Mouse (Mus musculus) ES-E14 (cell line): ENCODE measurements around the gene Trio. TPM values are rescaled to one million over a fixed set of nuclear protein-coding genes. Genes with fewer than 3 reads are reported as not detected.

Source experiments
- DNase-seq: peaks from one replicate; pipeline ENCODE4 v3.0.0-alpha.2; 2013; ENCODE audit warnings: low read depth, low spot score
- H3K27ac ChIP-seq: 2 replicates; pipeline ENCODE4 v1.5.1; 2012; ENCODE audit warnings: low read depth, mild to moderate bottlenecking, low read length, moderate library complexity, mixed read lengths; ENCODE audit not compliant: poor library complexity, insufficient read depth, severe bottlenecking
- H3K36me3 ChIP-seq: 2 replicates; pipeline ENCODE4 v1.6.1; 2012; ENCODE audit warnings: mild to moderate bottlenecking, low read length, moderate library complexity, mixed read lengths; ENCODE audit not compliant: control insufficient read depth, poor library complexity, insufficient read depth, severe bottlenecking
- H3K4me1 ChIP-seq, 2 experiments: fragments of 150-350 bp in 1 of 2; sonication (generic) in 1 of 2; 2 replicates each; pipeline ENCODE4 v1.6.1; 2012; ENCODE audit warnings: low read length in 2 of 2, mild to moderate bottlenecking in 1 of 2, mixed read lengths in 1 of 2; ENCODE audit not compliant: control insufficient read depth in 2 of 2, insufficient read depth in 2 of 2, poor library complexity in 1 of 2
- H3K4me3 ChIP-seq, 2 experiments: fragments of 150-350 bp in 1 of 2; sonication (generic) in 1 of 2; 2 replicates each; pipeline ENCODE4 v1.5.1; 2012; ENCODE audit warnings: low read length in 2 of 2, low read depth in 1 of 2, mild to moderate bottlenecking in 1 of 2, mixed read lengths in 1 of 2; ENCODE audit not compliant: insufficient read depth in 1 of 2, poor library complexity in 1 of 2, severe bottlenecking in 1 of 2
- H3K9ac ChIP-seq: 2 replicates; pipeline ENCODE4 v1.6.1; 2012; ENCODE audit warnings: low read depth, mild to moderate bottlenecking, low read length, mixed read lengths; ENCODE audit not compliant: poor library complexity, insufficient read depth, severe bottlenecking
- H3K9me3 ChIP-seq: fragments of 150-350 bp; sonication (generic); 2 replicates; pipeline ENCODE4 v1.6.1; 2012; ENCODE audit warnings: low read depth, mild to moderate bottlenecking, low read length; ENCODE audit not compliant: control insufficient read depth, insufficient read depth
- CHD2 ChIP-seq: IDR thresholded peaks from 2 replicates; pipeline ENCODE4 v1.6.1; 2014; ENCODE audit warnings: mild to moderate bottlenecking, low read depth, low read length, inconsistent platforms
- HCFC1 ChIP-seq: IDR thresholded peaks from 2 replicates; pipeline ENCODE4 v1.6.1; 2012; ENCODE audit warnings: low read length, inconsistent platforms, borderline replicate concordance; ENCODE audit not compliant: insufficient read depth
- MAFK ChIP-seq: IDR thresholded peaks from 2 replicates; pipeline ENCODE4 v1.6.1; 2014; ENCODE audit warnings: mild to moderate bottlenecking, low read depth, low read length, inconsistent platforms; ENCODE audit not compliant: insufficient read depth
- ZC3H11A ChIP-seq: IDR thresholded peaks from 2 replicates; pipeline ENCODE4 v1.6.1; 2012; ENCODE audit warnings: low read depth, mild to moderate bottlenecking, inconsistent platforms, low read length, borderline replicate concordance
- ZNF384 ChIP-seq: IDR thresholded peaks from 2 replicates; pipeline ENCODE4 v1.6.1; 2012; ENCODE audit warnings: low read depth, low read length, inconsistent platforms
- in situ Hi-C, 2 experiments: fragments of 600-800 bp; cut with MboI; formaldehyde crosslinking; loops; one replicate each; pipeline ENCODE4 v1.15.1; 2025; ENCODE audit warnings: low sequenced_read_pairs in 2 of 2, inconsistent platforms in 1 of 2; ENCODE audit not compliant: unreplicated experiment in 2 of 2
- total RNA-seq: library from RNA; depleted of rRNA; stranded (reverse); fragments of 300-350 nt; gene quantifications from 2 replicates; pipeline ENCODE4 v1.2.3, GENCODE M21; 2012

Trio gene
- total RNA-seq, 1 experiment: 34.4 TPM

DNA sequence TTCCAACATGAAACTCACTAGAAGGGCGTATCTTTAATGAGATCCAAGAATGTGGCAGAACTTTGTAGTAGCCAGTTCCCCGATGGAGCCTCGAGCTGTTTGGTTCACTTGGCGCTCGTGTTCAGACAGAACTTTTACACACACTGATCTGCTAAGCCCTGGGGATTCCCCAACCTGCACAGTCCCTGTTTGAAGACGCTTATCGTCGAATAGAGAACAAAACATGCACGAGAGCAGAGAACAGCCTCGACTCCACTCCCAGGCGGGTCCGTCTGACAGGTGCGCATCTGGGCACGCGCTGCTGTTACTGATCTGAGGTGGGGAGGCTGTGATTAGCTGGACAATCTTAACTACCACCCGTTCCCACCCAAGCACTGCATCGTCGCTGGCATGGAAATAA lies 98.7 kb downstream of the Trio start:
- no peaks in the 10 kb centered on the region for H3K9me3 ChIP-seq
- DNase-seq: no peak
- H3K4me1 ChIP-seq: peaks cover 4 to 14% of the 10 kb centered on the region in 2 experiments; a peak in 2 of 4 replicates
- in situ Hi-C loops: no loop called here
- no peak overlapping the region for H3K27ac ChIP-seq
- no peaks in the 10 kb centered on the region for H3K36me3 ChIP-seq
- TF ChIP-seq HCFC1 (no peak), CHD2 (no peak), ZNF384 (no peak), ZC3H11A (no peak)
- H3K9ac ChIP-seq: no peak overlapping the region
- H3K4me3 ChIP-seq: no peak overlapping the region

DNA sequence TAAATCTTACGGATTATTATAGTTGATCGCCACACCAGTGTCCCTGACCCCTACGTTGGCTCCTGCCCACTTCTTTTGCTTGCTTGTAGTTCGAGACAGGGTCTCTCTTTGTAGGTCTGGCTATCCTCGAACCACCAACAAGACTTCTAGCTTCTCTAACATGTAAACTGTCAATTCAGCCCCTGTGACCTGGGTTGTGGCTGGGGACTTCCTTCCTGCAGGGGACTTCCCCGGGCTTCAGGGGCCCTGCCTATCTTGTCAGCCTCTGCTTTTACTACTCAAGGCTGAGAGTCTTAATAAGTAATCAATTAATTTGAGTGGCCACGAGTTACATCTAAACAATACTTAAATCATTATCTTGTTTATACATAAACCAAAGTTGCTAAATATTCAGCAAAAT lies 99.2 kb downstream of the Trio start:
- Histone ChIP-seq H3K27ac (no peak overlapping the region), H3K36me3 (no peaks in the 10 kb centered on the region), H3K9me3 (no peaks in the 10 kb centered on the region), H3K9ac (no peak overlapping the region), H3K4me1 (peaks cover 4 to 15% of the 10 kb centered on the region in 2 experiments; a peak in 2 of 4 replicates), H3K4me3 (no peak overlapping the region)
- TF ChIP-seq MAFK: no peak
- TF ChIP-seq ZC3H11A: no peak
- no peak for TF ChIP-seq HCFC1
- no peak for TF ChIP-seq ZNF384
- in situ Hi-C loops: no loop called here
- DNase-seq: no peak

DNA sequence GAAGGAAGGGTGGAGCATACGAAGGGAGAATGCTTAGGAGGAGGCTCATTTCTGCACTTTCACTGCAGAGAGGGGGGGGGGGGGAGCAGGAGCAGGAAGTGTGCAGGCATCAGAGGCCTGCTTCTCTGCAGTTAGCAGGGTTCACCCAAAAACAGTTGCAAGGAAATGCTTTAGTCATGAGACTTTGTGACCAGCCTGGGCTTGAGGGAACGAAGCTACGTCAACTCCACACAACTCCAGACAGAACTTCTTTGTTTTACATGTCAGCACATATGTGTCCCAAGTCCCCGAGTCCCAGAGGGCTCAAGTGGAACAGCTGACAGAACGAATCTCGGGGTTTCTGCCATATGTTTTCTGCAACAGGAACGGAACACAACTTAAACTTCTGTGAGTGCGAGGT lies 99.8 kb downstream of the Trio start:
- no peak overlapping the region for H3K27ac ChIP-seq
- H3K9ac ChIP-seq: no peak overlapping the region
- TF ChIP-seq ZNF384 (no peak), CHD2 (no peak), MAFK (no peak), HCFC1 (no peak), ZC3H11A (no peak)
- no peak for DNase-seq
- no peak overlapping the region for H3K4me3 ChIP-seq
- H3K36me3 ChIP-seq: no peaks in the 10 kb centered on the region
- H3K4me1 ChIP-seq: peaks cover 4 to 17% of the 10 kb centered on the region in 2 experiments; a peak in 2 of 4 replicates
- H3K9me3 ChIP-seq: no peaks in the 10 kb centered on the region
- in situ Hi-C loops: no loop called here

GRCm38 (mm10) chr15:27925004-27925635 lies 100.5 kb downstream of the Trio start:
- no peak overlapping the region for H3K4me3 ChIP-seq
- peaks cover 4 to 19% of the 10 kb centered on the region in 2 experiments; a peak in 2 of 4 replicates for H3K4me1 ChIP-seq
- H3K9me3 ChIP-seq: no peaks in the 10 kb centered on the region
- DNase-seq: no peak
- H3K36me3 ChIP-seq: no peaks in the 10 kb centered on the region
- TF ChIP-seq ZC3H11A (no peak), HCFC1 (no peak), MAFK (no peak), ZNF384 (no peak), CHD2 (no peak)
- no peak overlapping the region for H3K27ac ChIP-seq
- no peak overlapping the region for H3K9ac ChIP-seq
- in situ Hi-C loops: no loop called here

GRCm38 (mm10) chr15:27923987-27924341 lies 101.7 kb downstream of the Trio start:
- in situ Hi-C loops: loop anchor here in 1 of 2 experiments (5.0 kb wide), 1 partner anchor 258 kb away; no protein-coding TSS in a partner anchor
- Histone ChIP-seq H3K27ac (no peak overlapping the region), H3K9me3 (no peaks in the 10 kb centered on the region), H3K9ac (no peak overlapping the region), H3K4me1 (peaks cover 4 to 19% of the 10 kb centered on the region in 2 experiments; a peak in 2 of 4 replicates), H3K4me3 (no peak overlapping the region), H3K36me3 (no peaks in the 10 kb centered on the region)
- TF ChIP-seq HCFC1: no peak
- TF ChIP-seq MAFK: no peak
- TF ChIP-seq CHD2: no peak
- no peak for TF ChIP-seq ZNF384
- no peak for TF ChIP-seq ZC3H11A
- DNase-seq: no peak
